28 mouse cellular contexts compared by ENCODE assay signal in genomic region chr8:77979106-77979505, GRCm38 (mm10).
"Had no signal": no experiment of that assay in that cellular context is flagged by ENCODE, and none has a peak within 500 bp of the region (broad histone marks: within the 10 kb centered on the region; RNA-seq: fewer than 3 reads in every experiment).

No protein-coding gene starts in this region.

- H3K4me2 ChIP-seq: embryonic facial prominence, embryonic 12.5 days; embryonic facial prominence, embryonic 13.5 days; embryonic facial prominence, embryonic 15.5 days; forebrain, embryonic 12.5 days; forebrain, embryonic 13.5 days; forebrain, embryonic 15.5 days had no signal

- DNase-seq: cerebellum, adult 18-20 months; cerebellum, adult 2 months; cerebellum, adult 8-10 months; cerebellum, adult 9-10 months; cerebellum, adult 9-11 months; cerebellum, postnatal 10 days; cerebellum, postnatal 14 days; cerebellum, postnatal 25 days; cerebellum, postnatal 36 days; embryo, embryonic 11 days; forebrain, postnatal 0 days; gastrocnemius, adult 2 months; gastrocnemius, postnatal 10 days; gastrocnemius, postnatal 14 days; gastrocnemius, postnatal 25 days; gastrocnemius, postnatal 36 days; heart, adult 11 months had no signal

- ATAC-seq: forebrain, embryonic 13.5 days; forebrain, embryonic 14.5 days; forebrain, embryonic 15.5 days; forebrain, embryonic 16.5 days; forebrain, postnatal 0 days had no signal

- H3K36me3 ChIP-seq: embryonic facial prominence, embryonic 10.5 days; embryonic facial prominence, embryonic 12.5 days; embryonic facial prominence, embryonic 13.5 days; embryonic facial prominence, embryonic 15.5 days; forebrain, embryonic 10.5 days; forebrain, embryonic 12.5 days; forebrain, embryonic 15.5 days had no signal

- H3K9ac ChIP-seq: embryonic facial prominence, embryonic 12.5 days; embryonic facial prominence, embryonic 13.5 days; embryonic facial prominence, embryonic 15.5 days; forebrain, embryonic 12.5 days; forebrain, embryonic 13.5 days; forebrain, embryonic 15.5 days; forebrain, postnatal 0 days had no signal

- H3K27me3 ChIP-seq: embryonic facial prominence, embryonic 12.5 days; embryonic facial prominence, embryonic 13.5 days; embryonic facial prominence, embryonic 15.5 days; forebrain, embryonic 12.5 days; forebrain, embryonic 13.5 days; forebrain, embryonic 15.5 days had no signal

- H3K4me1 ChIP-seq: embryonic facial prominence, embryonic 10.5 days; embryonic facial prominence, embryonic 12.5 days; embryonic facial prominence, embryonic 13.5 days; embryonic facial prominence, embryonic 15.5 days; forebrain, embryonic 10.5 days; forebrain, embryonic 12.5 days; forebrain, embryonic 13.5 days; forebrain, embryonic 15.5 days had no signal

- H3K9me3 ChIP-seq: embryonic facial prominence, embryonic 10.5 days; embryonic facial prominence, embryonic 12.5 days; embryonic facial prominence, embryonic 13.5 days; embryonic facial prominence, embryonic 15.5 days; forebrain, embryonic 10.5 days; forebrain, embryonic 12.5 days; forebrain, embryonic 13.5 days; forebrain, embryonic 15.5 days had no signal

- H3K27ac ChIP-seq: embryonic facial prominence, embryonic 10.5 days; embryonic facial prominence, embryonic 12.5 days; embryonic facial prominence, embryonic 13.5 days; embryonic facial prominence, embryonic 15.5 days; forebrain, embryonic 10.5 days; forebrain, embryonic 12.5 days; forebrain, embryonic 13.5 days; forebrain, embryonic 15.5 days; gastrocnemius, adult 2 months had no signal

- H3K4me3 ChIP-seq: embryonic facial prominence, embryonic 10.5 days; embryonic facial prominence, embryonic 12.5 days; embryonic facial prominence, embryonic 13.5 days; embryonic facial prominence, embryonic 15.5 days; erythroblast, embryonic 14.5 days; forebrain, embryonic 10.5 days; forebrain, embryonic 12.5 days; forebrain, embryonic 13.5 days; forebrain, embryonic 15.5 days; gastrocnemius, adult 2 months had no signal
